Mouse (Mus musculus): ENCODE data around the gene Ccnl1.
A peak's percentile ranks its signal among the peaks of the same experiment; 100 is the strongest.

Ccnl1 gene

DNA sequence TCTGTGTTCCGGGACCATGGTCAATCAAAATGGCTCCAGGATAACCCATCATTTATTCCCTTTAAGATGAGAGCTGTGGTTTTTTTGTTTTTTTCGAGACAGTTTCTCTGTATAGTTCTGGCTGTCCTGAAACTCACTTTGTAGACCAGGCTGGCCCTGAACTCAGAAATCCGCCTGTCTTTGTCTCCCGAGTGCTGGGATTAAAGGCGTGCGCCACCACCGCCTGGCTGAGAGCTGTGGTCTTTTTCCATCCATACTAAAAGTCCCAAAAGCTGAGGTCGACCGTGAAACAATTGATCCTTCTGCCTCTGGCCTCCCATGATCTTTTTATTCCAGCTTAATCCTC, 764 bp upstream of the Ccnl1 start:
- DNase-seq: no peak

- peak; percentile 50 to 61 for DNase-seq
These were observed 563 bp downstream of the Ccnl1 start for GRCm38 (mm10) chr3:65957271-65958101.

DNA sequence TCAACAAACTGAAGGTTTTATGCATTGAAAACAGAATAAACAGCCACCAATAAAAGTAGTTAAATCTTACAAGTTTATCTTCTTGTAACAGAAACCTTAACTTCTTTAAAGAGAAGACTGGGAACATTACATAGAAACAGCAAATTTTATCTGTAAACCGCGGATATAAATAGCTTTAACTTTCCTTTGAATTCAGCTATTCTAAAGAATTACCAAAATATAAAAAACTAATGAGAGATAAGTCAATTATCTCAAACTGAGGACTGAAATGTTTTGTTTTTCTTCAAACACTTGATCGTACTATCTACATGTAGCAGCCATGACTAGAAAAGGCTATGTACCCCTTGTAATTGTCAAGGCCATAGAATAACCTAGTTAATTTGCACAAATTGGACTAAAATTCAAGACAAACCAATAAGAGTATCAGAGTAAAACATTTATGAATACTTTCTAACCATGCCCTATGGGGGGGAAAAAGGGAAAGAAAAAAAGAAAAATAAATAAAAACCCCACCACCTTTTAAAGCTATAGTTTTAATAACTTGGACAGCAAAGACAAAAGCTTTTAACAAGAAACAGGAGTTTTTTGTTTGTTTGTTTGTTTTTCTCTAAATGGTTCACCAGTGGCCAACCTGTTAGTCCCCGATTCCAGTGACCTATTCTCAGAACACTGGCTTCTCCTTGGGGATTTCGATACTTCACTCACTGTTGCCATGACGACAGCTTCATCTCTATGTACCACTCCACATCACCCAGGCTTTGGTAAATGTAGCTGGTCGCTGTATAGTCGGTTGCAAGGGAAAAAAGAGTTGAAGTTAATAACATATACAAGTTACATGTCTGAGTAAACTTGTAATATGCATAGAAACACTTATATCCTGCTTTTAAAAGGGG, 3.3 kb downstream of the Ccnl1 start:
- DNase-seq: no peak

DNA sequence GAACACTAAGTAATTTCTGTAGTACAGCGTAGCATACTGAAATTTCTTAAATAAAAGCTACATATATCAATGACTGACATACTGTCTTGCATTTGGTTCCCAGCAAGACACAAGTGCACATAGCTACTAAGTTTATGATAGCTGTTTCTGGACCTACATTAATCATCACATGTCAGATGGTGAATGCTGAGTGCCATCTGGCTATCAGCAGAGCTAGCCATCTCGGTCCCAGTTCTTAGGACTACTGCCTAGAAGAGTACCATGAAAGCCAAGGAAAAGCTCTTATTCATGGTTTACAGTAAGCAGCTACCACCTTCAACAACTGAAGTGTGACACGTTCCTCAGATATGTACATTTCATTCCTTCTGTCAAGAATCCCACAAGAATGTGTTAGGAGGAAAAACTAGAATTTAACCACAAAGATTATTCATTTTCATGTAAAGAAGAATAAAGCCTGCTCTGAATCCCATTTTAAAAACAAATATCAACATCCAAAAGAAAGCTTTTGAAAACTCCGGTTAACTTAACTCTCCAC, 7.2 kb downstream of the Ccnl1 start:
- no peak for DNase-seq

- DNase-seq: no peak
These were observed 7.7 kb downstream of the Ccnl1 start for GRCm38 (mm10) chr3:65950304-65950703.

- DNase-seq: no peak
These were observed 12.6 kb downstream of the Ccnl1 start for GRCm38 (mm10) chr3:65945277-65945932.

- DNase-seq: no peak
These were observed 13.3 kb downstream of the Ccnl1 start for GRCm38 (mm10) chr3:65944713-65945112.

DNA sequence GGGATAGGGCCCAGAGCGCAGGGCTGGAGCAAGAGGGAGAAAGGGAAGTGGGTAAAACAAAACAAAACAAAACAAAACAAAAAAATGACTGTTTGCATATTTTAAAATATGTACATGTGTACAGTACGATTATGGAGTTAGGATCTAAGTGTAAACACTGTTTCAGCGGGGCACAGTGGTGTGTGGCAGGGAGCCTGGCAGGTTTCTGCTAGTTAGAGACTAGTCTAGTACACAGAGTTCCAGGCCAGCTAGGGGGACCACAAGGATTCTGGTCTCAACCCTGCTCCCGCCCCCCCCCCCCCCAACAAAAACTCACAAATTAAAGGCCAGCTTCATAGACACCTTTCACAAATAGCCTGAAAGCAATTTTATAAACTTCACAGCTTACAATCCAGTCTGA, 14.6 kb downstream of the Ccnl1 start:
- DNase-seq: no peak

DNA sequence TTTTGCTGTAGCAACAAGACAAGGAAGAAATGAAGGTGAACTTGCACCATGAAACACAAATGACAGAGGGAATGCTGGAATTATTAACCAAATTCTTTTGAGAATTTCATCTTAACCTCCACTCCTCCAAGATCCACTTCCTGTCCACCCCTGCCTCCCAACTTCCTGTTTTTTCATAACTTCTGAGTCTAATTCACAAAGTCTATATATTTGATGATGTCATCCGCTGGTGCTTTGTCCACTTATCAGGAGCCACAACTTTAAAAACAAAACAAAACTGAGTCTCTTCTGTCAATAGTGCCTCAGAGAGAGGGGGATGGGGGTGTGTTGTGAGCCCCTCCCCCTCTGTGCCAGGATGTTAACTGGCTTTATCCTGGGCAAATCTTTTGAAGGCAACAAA, 17.0 kb downstream of the Ccnl1 start:
- no peak for DNase-seq

- DNase-seq: no peak
These were observed 19.8 kb downstream of the Ccnl1 start for GRCm38 (mm10) chr3:65938211-65938610.

DNA sequence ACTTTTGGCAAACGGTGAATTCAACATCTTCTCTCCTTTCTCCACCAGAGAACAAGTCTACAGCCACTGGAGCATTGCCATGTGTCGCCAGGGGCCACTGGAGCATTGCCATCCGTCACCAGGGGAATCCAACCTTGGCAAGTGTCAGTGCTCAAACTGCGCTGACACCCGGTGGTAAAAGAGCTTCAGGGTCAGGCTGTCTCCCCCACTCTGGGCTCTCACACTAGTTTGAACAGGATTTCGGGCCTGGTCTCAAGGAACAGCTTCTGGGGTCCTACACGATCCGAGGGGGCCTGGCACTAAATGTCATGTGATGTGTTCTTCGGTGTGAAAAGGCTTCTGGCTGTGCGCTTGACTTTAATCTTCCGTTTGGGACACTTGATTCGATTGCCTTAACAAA, 21.7 kb downstream of the Ccnl1 start:
- no peak for DNase-seq

GRCm38 (mm10) chr3:65935153-65935552, 22.9 kb downstream of the Ccnl1 start:
- no peak for DNase-seq

DNA sequence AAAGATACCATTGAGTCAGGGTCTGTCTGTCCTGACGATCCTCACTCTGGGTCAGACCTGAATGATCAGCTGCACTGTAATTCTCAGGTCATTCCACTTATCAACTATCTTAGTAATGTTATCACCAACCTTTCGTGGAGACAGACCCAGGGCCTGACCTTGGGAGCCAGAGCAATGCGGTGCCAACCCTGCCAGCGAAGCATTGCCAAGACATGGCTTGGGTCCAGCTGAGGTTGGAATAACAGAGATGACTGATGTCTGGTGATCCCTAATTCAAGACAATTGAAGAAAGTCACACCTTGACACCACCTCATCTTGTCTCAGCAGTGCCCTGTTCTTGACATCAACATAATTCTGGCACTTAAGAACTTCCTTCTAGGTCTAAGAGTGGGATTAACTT, 24.3 kb downstream of the Ccnl1 start:
- no peak for DNase-seq

DNA sequence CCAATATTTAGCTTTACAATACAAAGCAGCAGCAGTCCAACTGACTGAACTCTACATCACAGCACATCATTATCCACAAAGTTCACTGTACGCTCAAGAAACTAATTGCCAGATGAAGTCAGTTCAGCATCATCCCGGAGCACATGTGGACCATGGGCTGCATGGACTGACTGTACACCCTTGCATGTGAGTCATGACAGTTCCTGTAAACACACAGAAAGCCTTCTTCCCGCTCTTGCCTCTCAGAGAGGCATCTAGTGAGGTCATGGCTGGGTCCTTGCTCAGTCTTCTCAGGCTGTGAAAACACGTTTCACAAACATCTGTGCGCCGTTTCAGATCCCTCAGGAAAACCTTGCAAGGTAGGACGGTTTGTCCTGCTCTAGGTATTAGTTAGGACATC, 26.5 kb downstream of the Ccnl1 start:
- no peak for DNase-seq

DNA sequence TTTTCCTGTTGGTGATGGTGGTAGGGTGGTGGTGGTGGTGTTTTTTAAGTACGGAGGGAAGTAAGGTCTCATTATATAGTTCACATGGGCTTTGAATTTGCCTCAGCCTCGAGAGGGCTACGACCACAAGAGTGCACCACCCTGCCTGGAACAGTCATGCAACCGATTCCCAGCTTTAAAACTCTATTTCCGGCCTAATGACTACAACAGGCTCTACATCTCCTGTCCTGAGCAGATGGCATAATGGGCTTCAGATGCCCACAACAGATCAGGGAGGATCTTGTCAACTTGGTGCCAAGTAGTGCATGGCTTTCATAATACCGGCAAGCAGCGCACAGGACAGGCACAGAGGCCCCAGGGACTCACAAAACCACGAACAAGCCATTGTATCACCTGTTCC, 27.4 kb downstream of the Ccnl1 start:
- DNase-seq: no peak

DNA sequence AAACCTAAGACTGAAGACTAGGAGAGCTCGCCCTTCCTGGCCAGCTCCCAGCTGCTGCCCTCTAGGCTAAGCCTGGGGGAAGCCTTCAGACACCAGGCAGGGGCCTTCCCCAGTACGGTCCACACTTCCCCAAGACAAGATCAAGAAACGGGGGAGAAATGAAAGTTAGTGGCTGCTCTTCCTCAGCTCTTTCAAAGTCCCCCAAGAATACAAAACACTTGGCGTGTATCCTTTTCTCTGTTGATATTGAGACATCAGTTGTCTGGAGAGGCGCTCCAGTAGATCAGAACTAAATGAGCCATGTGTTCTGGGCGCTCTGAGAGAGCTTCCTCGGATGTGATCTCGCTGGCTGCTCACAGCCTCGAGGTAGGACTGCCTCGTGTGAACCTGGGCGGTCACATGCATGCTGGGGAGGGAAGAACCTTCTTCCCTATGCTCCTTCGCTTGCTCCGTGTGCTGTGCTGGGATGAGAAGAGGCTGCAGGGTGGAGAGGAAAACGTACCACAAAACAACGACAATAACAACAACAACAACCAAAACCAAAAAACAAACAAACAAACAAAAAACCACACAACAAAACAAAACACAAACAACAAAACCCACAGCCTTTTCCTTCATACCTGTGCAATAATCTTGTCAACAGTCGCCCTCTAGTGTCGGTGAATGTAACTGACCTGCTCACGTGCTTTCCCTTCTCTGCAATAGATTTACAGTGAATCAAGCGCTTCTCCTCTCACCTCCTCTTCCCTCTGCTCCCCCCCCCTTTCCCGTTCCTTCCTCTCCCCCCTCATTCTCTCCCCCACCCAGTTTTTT, 28.0 kb downstream of the Ccnl1 start:
- peak in 1 of 2 experiments; percentile 49 for DNase-seq

GRCm38 (mm10) chr3:65929304-65929783, 28.7 kb downstream of the Ccnl1 start:
- peak; percentile 19 to 41 for DNase-seq

DNA sequence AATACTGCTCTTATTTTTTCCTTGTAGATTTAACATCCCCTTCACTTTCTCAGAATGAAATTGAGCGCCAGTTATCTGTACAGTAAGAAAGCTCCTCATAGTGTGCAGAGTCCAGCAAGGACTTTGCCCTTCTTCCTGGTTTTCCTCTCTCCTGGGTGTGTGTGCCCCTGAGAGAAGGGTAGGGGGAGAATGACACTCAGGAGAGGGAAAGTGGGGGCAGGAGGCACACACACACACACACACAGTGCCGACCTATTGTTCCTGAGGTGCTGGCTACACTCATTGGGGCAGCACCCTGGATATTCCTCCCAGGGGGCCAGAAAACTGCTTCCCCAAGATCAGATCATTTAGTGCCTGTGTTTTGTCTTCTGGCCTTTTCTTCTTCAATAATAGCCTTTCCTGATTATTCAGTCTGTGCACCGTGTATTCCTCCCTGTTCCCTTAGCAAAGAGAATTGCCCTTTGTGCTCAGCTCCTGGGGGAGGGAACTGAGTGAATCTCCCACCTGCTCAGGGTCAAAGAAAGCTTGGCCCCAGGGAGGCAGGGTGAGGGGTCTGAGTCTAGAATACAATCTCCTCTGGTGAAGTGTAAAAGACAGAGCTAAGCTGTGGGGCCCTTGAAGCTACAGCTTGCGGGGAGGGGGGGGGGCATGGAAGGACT, 29.3 kb downstream of the Ccnl1 start:
- no peak for DNase-seq

GRCm38 (mm10) chr3:65927685-65928084, 30.4 kb downstream of the Ccnl1 start:
- DNase-seq: no peak

- DNase-seq: no peak
These were observed 30.9 kb downstream of the Ccnl1 start for GRCm38 (mm10) chr3:65927101-65927501.

DNA sequence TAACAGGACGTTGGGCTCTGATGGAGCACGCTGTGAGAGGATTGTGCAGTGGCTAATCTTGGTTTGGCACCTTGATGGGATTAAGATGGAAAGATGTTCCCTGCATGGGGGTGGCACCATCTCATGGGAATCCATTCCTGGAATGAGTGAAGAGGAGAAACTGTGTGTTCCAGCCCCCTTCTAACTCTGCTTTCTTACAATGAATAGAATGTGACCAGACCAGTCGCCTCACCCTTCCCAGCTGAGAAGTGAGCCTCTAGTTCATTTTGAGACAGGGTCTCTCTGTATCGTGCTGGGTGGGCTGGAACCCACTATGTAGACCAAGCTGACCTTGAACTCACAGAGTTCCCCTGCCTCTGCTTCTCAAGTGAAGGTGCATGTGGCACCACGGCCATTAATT, 31.6 kb downstream of the Ccnl1 start:
- DNase-seq: no peak

Data from spleen, adult 18-20 months (tissue).